Mouse (Mus musculus): ENCODE data around the gene Itgbl1. TPM values are rescaled to one million over a fixed set of nuclear protein-coding genes. Genes with fewer than 3 reads are reported as not detected.

Gene Itgbl1
- polyA plus RNA-seq, 1 experiment, result 0.13 TPM

GRCm38 (mm10) chr14:123801744-123802143 is 142.0 kb downstream of the Itgbl1 start:
- H3K27me3 ChIP-seq (ENCODE audit: control insufficient read depth, insufficient read depth, insufficient read length), result no peaks in the 10 kb centered on the region
- H3K4me3 ChIP-seq, result no peak overlapping the region
- H3K4me2 ChIP-seq (ENCODE audit: low read depth), result no peak overlapping the region
- H3K79me2 ChIP-seq (ENCODE audit: control insufficient read depth, insufficient read depth), result no peaks in the 10 kb centered on the region
- TF ChIP-seq MAX (IDR thresholded peaks at IDR 0.05; ENCODE audit: low read depth), result no peak
- TF ChIP-seq POLR2AphosphoS2 (IDR thresholded peaks at IDR 0.05; ENCODE audit: insufficient read length, low read depth), result no peak
- no peak for TF ChIP-seq USF1 (IDR thresholded peaks at IDR 0.05; ENCODE audit: low read depth)
- no peak for TF ChIP-seq SRF (IDR thresholded peaks at IDR 0.05; ENCODE audit: control insufficient read depth, insufficient read length, low read depth)
- TF ChIP-seq TCF12 (IDR thresholded peaks at IDR 0.05; ENCODE audit: insufficient read depth, poor library complexity, severe bottlenecking), result no peak
- no peak for TF ChIP-seq MYOD1 (IDR thresholded peaks at IDR 0.05; ENCODE audit: control insufficient read depth in 1 of 3, insufficient read length in 2 of 3, low read depth in 2 of 3)
- no peak for TF ChIP-seq TCF3 (IDR thresholded peaks at IDR 0.05; ENCODE audit: insufficient read length, low read depth)
- TF ChIP-seq E2F4 (IDR thresholded peaks at IDR 0.05; ENCODE audit: insufficient read depth), result no peak
- no peak for TF ChIP-seq REST (IDR thresholded peaks at IDR 0.05; ENCODE audit: insufficient read depth, insufficient read length)
- TF ChIP-seq POLR2A (IDR thresholded peaks at IDR 0.05; ENCODE audit: insufficient read length, low read depth), result no peak
- no peak for TF ChIP-seq CEBPB (IDR thresholded peaks at IDR 0.05; ENCODE audit: insufficient read depth, poor library complexity, severe bottlenecking)
- no peak for TF ChIP-seq MYOG (IDR thresholded peaks at IDR 0.05; ENCODE audit: control insufficient read depth in 1 of 3, insufficient read depth in 1 of 3, insufficient read length in 2 of 3, low read depth in 2 of 3)
- no peaks in the 10 kb centered on the region for H3K36me3 ChIP-seq (ENCODE audit: control insufficient read depth, insufficient read depth)
- no peak overlapping the region for H3ac ChIP-seq (ENCODE audit: control insufficient read depth, insufficient read length)

- Histone ChIP-seq H3K79me2 (ENCODE audit: control insufficient read depth, insufficient read depth) (no peaks in the 10 kb centered on the region), H3K4me3 (no peak overlapping the region), H3ac (ENCODE audit: control insufficient read depth, insufficient read length) (no peak overlapping the region), H3K4me2 (ENCODE audit: low read depth) (no peak overlapping the region), H3K27me3 (ENCODE audit: control insufficient read depth, insufficient read depth, insufficient read length) (no peaks in the 10 kb centered on the region), H3K36me3 (ENCODE audit: control insufficient read depth, insufficient read depth) (no peaks in the 10 kb centered on the region)
- TF ChIP-seq POLR2AphosphoS2 (IDR thresholded peaks at IDR 0.05; ENCODE audit: insufficient read length, low read depth), result no peak
These were observed 177.9 kb downstream of the Itgbl1 start for GRCm38 (mm10) chr14:123837662-123838061.

GRCm38 (mm10) chr14:123843675-123844425 is 184.1 kb downstream of the Itgbl1 start:
- Histone ChIP-seq H3ac (ENCODE audit: control insufficient read depth, insufficient read length) (no peak overlapping the region), H3K4me2 (ENCODE audit: low read depth) (no peak overlapping the region), H3K79me2 (ENCODE audit: control insufficient read depth, insufficient read depth) (no peaks in the 10 kb centered on the region), H3K36me3 (ENCODE audit: control insufficient read depth, insufficient read depth) (no peaks in the 10 kb centered on the region), H3K27me3 (ENCODE audit: control insufficient read depth, insufficient read depth, insufficient read length) (no peaks in the 10 kb centered on the region), H3K4me3 (no peak overlapping the region)
- TF ChIP-seq REST (IDR thresholded peaks at IDR 0.05; ENCODE audit: insufficient read depth, insufficient read length) (no peak), E2F4 (IDR thresholded peaks at IDR 0.05; ENCODE audit: insufficient read depth) (no peak), TCF12 (IDR thresholded peaks at IDR 0.05; ENCODE audit: insufficient read depth, poor library complexity, severe bottlenecking) (no peak), MYOG (IDR thresholded peaks at IDR 0.05; ENCODE audit: control insufficient read depth in 1 of 3, insufficient read depth in 1 of 3, insufficient read length in 2 of 3, low read depth in 2 of 3) (no peak), MYOD1 (IDR thresholded peaks at IDR 0.05; ENCODE audit: control insufficient read depth in 1 of 3, insufficient read length in 2 of 3, low read depth in 2 of 3) (no peak), POLR2AphosphoS2 (IDR thresholded peaks at IDR 0.05; ENCODE audit: insufficient read length, low read depth) (no peak), POLR2A (IDR thresholded peaks at IDR 0.05; ENCODE audit: insufficient read length, low read depth) (no peak), USF1 (IDR thresholded peaks at IDR 0.05; ENCODE audit: low read depth) (no peak), MAX (IDR thresholded peaks at IDR 0.05; ENCODE audit: low read depth) (no peak), TCF3 (IDR thresholded peaks at IDR 0.05; ENCODE audit: insufficient read length, low read depth) (no peak), CEBPB (IDR thresholded peaks at IDR 0.05; ENCODE audit: insufficient read depth, poor library complexity, severe bottlenecking) (no peak), SRF (IDR thresholded peaks at IDR 0.05; ENCODE audit: control insufficient read depth, insufficient read length, low read depth) (no peak)

- H3K79me2 ChIP-seq (ENCODE audit: control insufficient read depth, insufficient read depth), result no peaks in the 10 kb centered on the region
- no peaks in the 10 kb centered on the region for H3K36me3 ChIP-seq (ENCODE audit: control insufficient read depth, insufficient read depth)
- no peak for TF ChIP-seq E2F4 (IDR thresholded peaks at IDR 0.05; ENCODE audit: insufficient read depth)
- no peak overlapping the region for H3K4me3 ChIP-seq
- no peak overlapping the region for H3ac ChIP-seq (ENCODE audit: control insufficient read depth, insufficient read length)
- no peak overlapping the region for H3K4me2 ChIP-seq (ENCODE audit: low read depth)
- no peaks in the 10 kb centered on the region for H3K27me3 ChIP-seq (ENCODE audit: control insufficient read depth, insufficient read depth, insufficient read length)
These were observed 204.8 kb downstream of the Itgbl1 start for GRCm38 (mm10) chr14:123864531-123864930.

GRCm38 (mm10) chr14:123865779-123866726 is 206.3 kb downstream of the Itgbl1 start:
- H3K4me3 ChIP-seq, result no peak overlapping the region
- no peaks in the 10 kb centered on the region for H3K36me3 ChIP-seq (ENCODE audit: control insufficient read depth, insufficient read depth)
- no peak for TF ChIP-seq MYOD1 (IDR thresholded peaks at IDR 0.05; ENCODE audit: control insufficient read depth in 1 of 3, insufficient read length in 2 of 3, low read depth in 2 of 3)
- TF ChIP-seq CEBPB (IDR thresholded peaks at IDR 0.05; ENCODE audit: insufficient read depth, poor library complexity, severe bottlenecking), result no peak
- TF ChIP-seq POLR2A (IDR thresholded peaks at IDR 0.05; ENCODE audit: insufficient read length, low read depth), result no peak
- no peak for TF ChIP-seq E2F4 (IDR thresholded peaks at IDR 0.05; ENCODE audit: insufficient read depth)
- TF ChIP-seq TCF3 (IDR thresholded peaks at IDR 0.05; ENCODE audit: insufficient read length, low read depth), result no peak
- TF ChIP-seq SRF (IDR thresholded peaks at IDR 0.05; ENCODE audit: control insufficient read depth, insufficient read length, low read depth), result no peak
- TF ChIP-seq USF1 (IDR thresholded peaks at IDR 0.05; ENCODE audit: low read depth), result no peak
- TF ChIP-seq REST (IDR thresholded peaks at IDR 0.05; ENCODE audit: insufficient read depth, insufficient read length), result no peak
- TF ChIP-seq MYOG (IDR thresholded peaks at IDR 0.05; ENCODE audit: control insufficient read depth in 1 of 3, insufficient read depth in 1 of 3, insufficient read length in 2 of 3, low read depth in 2 of 3), result no peak
- TF ChIP-seq TCF12 (IDR thresholded peaks at IDR 0.05; ENCODE audit: insufficient read depth, poor library complexity, severe bottlenecking), result no peak
- no peak for TF ChIP-seq POLR2AphosphoS2 (IDR thresholded peaks at IDR 0.05; ENCODE audit: insufficient read length, low read depth)
- no peak for TF ChIP-seq MAX (IDR thresholded peaks at IDR 0.05; ENCODE audit: low read depth)
- H3K79me2 ChIP-seq (ENCODE audit: control insufficient read depth, insufficient read depth), result no peaks in the 10 kb centered on the region
- no peak overlapping the region for H3ac ChIP-seq (ENCODE audit: control insufficient read depth, insufficient read length)
- no peaks in the 10 kb centered on the region for H3K27me3 ChIP-seq (ENCODE audit: control insufficient read depth, insufficient read depth, insufficient read length)
- no peak overlapping the region for H3K4me2 ChIP-seq (ENCODE audit: low read depth)

Data from myocyte (in vitro differentiated cells).